Mouse (Mus musculus) intestine, postnatal 0 days (tissue): ENCODE data around the gene Celsr2. TPM values are rescaled to one million over a fixed set of nuclear protein-coding genes. Genes with fewer than 3 reads are reported as not detected.

Experiments used
- ATAC-seq: fragments of 200-750 bp; cut with Nextera tagmentation; 2 replicates; pipeline ENCODE4 v1.8.0; 2017; ENCODE audit warnings: mild to moderate bottlenecking, moderate TSS enrichment, moderate library complexity
- H3K27ac ChIP-seq: fragments of 300-500 bp; sonication (generic); 2 replicates; pipeline ENCODE4 v1.5.1; 2014; ENCODE audit warnings: mild to moderate bottlenecking, low read depth, low read length, moderate library complexity
- H3K27me3 ChIP-seq: fragments of 300-500 bp; sonication (generic); replicated peaks from 2 replicates; pipeline ENCODE4 v1.6.1; 2014; ENCODE audit warnings: low read length, mixed read lengths; ENCODE audit not compliant: control insufficient read depth, insufficient read depth
- H3K36me3 ChIP-seq: fragments of 300-500 bp; sonication (generic); 2 replicates; pipeline ENCODE4 v1.6.1; 2014; ENCODE audit warnings: mild to moderate bottlenecking, moderate library complexity; ENCODE audit not compliant: control insufficient read depth, insufficient read depth
- H3K4me1 ChIP-seq: fragments of 300-500 bp; sonication (generic); replicated peaks from 2 replicates; pipeline ENCODE4 v1.6.1; 2014; ENCODE audit warnings: antibody characterized with exemption, low read length, mixed read lengths; ENCODE audit not compliant: control insufficient read depth, insufficient read depth
- H3K4me2 ChIP-seq: fragments of 300-500 bp; sonication (generic); replicated peaks from 2 replicates; pipeline ENCODE4 v1.6.1; 2014; ENCODE audit warnings: low read depth, mild to moderate bottlenecking, moderate library complexity
- H3K4me3 ChIP-seq: fragments of 300-500 bp; sonication (generic); 2 replicates; pipeline ENCODE4 v1.5.1; 2014; ENCODE audit warnings: low read depth, low read length
- H3K9ac ChIP-seq: fragments of 300-500 bp; sonication (generic); 2 replicates; pipeline ENCODE4 v1.6.1; 2014; ENCODE audit warnings: mild to moderate bottlenecking, low read depth, low read length
- H3K9me3 ChIP-seq: fragments of 300-500 bp; sonication (generic); 2 replicates; pipeline ENCODE4 v1.6.1; 2016; ENCODE audit warnings: mixed run types; ENCODE audit not compliant: control insufficient read depth
- CTCF ChIP-seq: sonication (generic); IDR thresholded peaks from 2 replicates; pipeline ENCODE4 v1.5.1; 2016; ENCODE audit warnings: low read depth, mild to moderate bottlenecking, control low read depth, antibody characterized with exemption, moderate library complexity
- WGBS: fragments of 180-500 bp; shearing (Covaris S2); extraction: QIAGEN DNeasy Blood & Tissue Kit; methylation state at CpG from one replicate; pipeline ENCODE4 v1.1.7; 2014; 5-methylcytosine and 5-hydroxymethylcytosine counted together
- polyA plus RNA-seq: library from polyadenylated mRNA; unstranded; fragments of >200 nt; fragmentation: Nextera tagmentation; extraction: Ambion mirVana; gene quantifications from 2 replicates; pipeline ENCODE4 v1.2.1, GENCODE M21; 2015

Gene Celsr2
- polyA plus RNA-seq, 1 experiment from 2014 or later: 0.50 TPM

DNA sequence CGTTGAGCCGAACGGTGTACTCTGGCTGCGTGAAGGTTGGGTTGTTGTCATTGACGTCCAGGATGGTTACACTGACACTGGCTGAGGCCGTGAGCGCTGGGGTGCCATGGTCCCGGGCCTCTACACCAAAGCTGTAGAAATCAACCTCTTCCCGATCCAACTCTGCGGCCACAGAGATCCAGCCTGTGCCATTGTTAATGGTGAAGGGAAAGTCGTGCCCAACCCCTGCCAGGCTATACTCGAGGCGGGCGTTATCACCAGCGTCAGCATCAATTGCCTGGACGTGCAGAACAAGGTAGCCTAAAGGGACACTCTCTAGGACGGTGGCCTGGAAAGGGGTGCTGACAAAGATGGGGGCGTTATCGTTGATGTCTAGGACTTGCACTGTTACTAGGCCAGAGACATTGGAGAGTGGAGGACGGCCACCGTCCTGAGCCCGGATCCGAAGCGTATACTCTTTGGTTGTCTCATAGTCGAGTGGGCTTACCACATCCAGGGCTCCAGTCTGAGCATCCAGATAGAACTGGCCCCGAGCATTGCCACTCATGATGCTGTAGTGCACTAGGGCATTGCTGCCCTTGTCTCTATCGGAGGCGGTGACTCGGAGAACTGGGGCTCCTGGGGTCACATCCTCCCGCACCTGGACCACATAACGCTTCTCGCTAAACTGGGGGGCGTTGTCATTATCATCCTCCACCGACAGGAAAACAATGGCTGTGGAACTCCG, 1.6 kb downstream of the Celsr2 start:
- WGBS: 97% methylated on average over 35 of the region's 35 CpGs
- ATAC-seq: no peak
- Histone ChIP-seq H3K4me3 (no peak overlapping the region), H3K4me1 (peaks cover 7% of the 10 kb centered on the region; the same call in 1 of the 2 replicates), H3K36me3 (no peaks in the 10 kb centered on the region), H3K27me3 (no peaks in the 10 kb centered on the region; the same call in 1 of the 2 replicates), H3K4me2 (no peak overlapping the region), H3K27ac (peak overlapping the region; percentile 23), H3K9me3 (no peaks in the 10 kb centered on the region), H3K9ac (no peak overlapping the region)
- TF ChIP-seq CTCF: no peak

DNA sequence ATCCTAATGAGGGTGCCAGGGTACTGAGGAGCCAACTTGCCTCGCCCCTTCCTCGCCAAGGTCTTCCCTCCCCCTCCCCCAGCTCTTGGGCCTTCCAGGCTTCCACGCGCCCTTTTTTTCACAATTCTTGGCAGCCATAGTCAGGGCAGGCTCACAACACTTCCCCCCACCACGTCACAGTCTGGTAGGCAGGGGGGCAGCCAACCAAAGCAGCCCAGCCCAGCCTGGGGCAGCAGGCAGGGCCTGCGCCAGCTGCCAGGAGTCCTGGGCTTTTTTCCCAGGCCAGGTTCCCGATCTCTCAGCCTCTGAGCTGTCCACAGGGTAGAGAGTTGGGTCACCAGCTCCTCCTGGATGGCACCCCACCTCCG, 3.6 kb downstream of the Celsr2 start:
- WGBS: 74% methylated on average over 8 of the region's 8 CpGs
- Histone ChIP-seq H3K27me3 (no peaks in the 10 kb centered on the region; the same call in 1 of the 2 replicates), H3K27ac (no peak overlapping the region), H3K4me3 (no peak overlapping the region), H3K4me1 (peaks cover 7% of the 10 kb centered on the region; the same call in 1 of the 2 replicates), H3K36me3 (no peaks in the 10 kb centered on the region), H3K9me3 (no peaks in the 10 kb centered on the region), H3K9ac (no peak overlapping the region), H3K4me2 (no peak overlapping the region)
- no peak for ATAC-seq
- TF ChIP-seq CTCF: no peak

DNA sequence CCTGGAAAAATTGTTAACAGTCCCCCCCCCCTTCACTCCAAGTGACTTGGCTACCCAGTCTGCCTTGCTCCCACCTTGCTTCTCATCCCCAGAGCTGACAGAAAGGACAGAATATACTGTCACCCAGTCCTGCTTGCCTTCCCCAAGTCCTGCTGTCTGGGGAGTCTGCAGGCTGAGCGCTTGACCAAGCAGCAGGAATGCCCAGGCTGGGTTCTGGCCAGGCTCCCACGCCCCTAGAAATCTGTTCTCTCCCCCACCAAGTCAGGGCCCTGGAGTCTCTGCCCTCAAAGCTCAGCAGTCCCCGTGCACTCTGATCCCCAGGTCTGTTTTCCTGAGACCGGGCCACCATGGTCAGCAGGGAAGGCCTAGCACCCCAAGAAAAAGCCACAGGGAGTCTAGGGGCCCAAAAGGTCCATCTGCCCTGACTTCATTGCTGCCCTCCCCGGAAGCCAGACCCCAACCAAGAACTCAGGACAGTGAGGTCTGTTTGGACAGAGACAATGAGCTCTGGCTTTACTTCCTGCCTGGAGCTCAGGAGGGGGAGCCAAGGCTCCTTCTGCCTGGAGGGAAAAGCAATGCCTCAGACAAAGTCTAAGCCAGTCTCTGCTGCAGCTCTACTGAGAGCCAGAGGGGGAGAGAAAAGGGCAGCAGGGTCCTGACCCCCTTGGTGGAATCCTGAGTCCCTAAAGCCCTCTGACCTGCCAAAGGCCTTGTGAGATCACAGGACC, 4.2 kb downstream of the Celsr2 start:
- Histone ChIP-seq H3K4me3 (no peak overlapping the region), H3K27ac (no peak overlapping the region), H3K4me1 (peaks cover 7% of the 10 kb centered on the region; the same call in 1 of the 2 replicates), H3K4me2 (no peak overlapping the region), H3K27me3 (no peaks in the 10 kb centered on the region; the same call in 1 of the 2 replicates), H3K9me3 (no peaks in the 10 kb centered on the region), H3K36me3 (no peaks in the 10 kb centered on the region), H3K9ac (no peak overlapping the region)
- WGBS: 57% methylated on average over 5 of the region's 5 CpGs
- no peak for ATAC-seq
- TF ChIP-seq CTCF: no peak

DNA sequence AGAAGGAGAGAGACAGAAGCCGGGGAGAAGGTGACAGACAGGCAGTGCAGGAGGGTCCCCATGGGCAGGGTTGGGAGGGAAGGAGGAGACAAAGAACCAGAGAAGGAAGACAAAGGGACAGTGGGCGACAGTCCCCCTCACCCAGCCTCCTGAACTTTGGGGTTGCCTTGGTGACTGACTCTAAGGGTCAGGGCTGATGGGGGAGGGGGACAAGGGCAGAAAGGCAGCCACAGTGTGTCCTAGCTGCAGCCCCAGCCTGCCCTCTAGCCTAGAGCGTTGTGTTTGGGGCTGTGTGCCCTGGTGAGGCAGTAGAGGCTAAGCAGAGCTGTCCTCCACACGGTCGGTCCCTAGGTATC, 5.0 kb downstream of the Celsr2 start:
- no peak overlapping the region for H3K9ac ChIP-seq

DNA sequence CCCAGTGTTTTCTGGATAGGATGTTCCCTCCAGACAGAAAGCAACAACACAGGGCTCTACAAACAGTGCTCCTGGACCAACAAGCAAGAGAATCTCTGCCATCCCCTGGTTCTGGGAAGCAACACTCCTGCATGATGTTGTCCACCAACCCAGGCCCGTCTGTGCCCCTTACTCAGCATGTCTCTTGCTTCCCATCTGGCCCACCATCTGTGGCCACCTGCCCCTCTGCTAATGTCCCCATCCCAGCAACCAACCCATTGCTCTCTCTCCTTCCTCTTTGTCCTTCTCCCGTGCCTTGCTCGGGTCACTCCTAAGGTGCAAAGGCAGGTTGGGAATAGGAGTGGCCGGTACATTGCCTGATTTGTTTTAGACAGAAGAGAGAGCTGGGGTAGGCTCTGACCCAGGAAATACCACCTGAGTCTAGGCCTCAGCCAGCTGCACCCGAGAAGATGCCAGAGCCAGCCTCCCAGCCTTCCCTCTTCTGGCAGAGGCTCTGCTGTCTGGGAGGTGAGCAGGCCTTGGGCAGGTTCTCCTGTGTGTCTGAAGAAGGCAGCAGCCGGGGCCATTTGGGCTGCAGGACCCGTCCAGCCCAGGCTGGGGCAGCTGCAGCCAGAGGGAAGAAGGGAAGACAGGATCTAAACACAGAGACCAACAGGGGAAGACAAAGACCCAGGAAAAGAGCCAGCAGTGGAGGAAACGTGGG, 5.5 kb downstream of the Celsr2 start:
- 67% methylated on average over 8 of the region's 8 CpGs for WGBS
- no peaks in the 10 kb centered on the region; the same call in 1 of the 2 replicates for H3K27me3 ChIP-seq
- no peak overlapping the region for H3K9ac ChIP-seq
- H3K4me2 ChIP-seq: no peak overlapping the region
- no peaks in the 10 kb centered on the region for H3K36me3 ChIP-seq
- no peak overlapping the region for H3K27ac ChIP-seq
- H3K4me3 ChIP-seq: no peak overlapping the region
- TF ChIP-seq CTCF: no peak
- no peak for ATAC-seq
- no peaks in the 10 kb centered on the region for H3K9me3 ChIP-seq
- no peaks in the 10 kb centered on the region for H3K4me1 ChIP-seq

More for the DNA sequence above, 5.0 kb downstream of the Celsr2 start:
- no peak for TF ChIP-seq CTCF
- Histone ChIP-seq H3K27ac (no peak overlapping the region), H3K4me3 (no peak overlapping the region), H3K4me1 (peaks cover 3% of the 10 kb centered on the region; the same call in 1 of the 2 replicates), H3K36me3 (no peaks in the 10 kb centered on the region), H3K9me3 (no peaks in the 10 kb centered on the region), H3K4me2 (no peak overlapping the region), H3K27me3 (no peaks in the 10 kb centered on the region; the same call in 1 of the 2 replicates)
- WGBS: 37% methylated on average over 5 of the region's 5 CpGs
- no peak for ATAC-seq

- Histone ChIP-seq H3K4me2 (no peak overlapping the region), H3K4me3 (no peak overlapping the region), H3K36me3 (no peaks in the 10 kb centered on the region), H3K4me1 (no peaks in the 10 kb centered on the region), H3K27me3 (no peaks in the 10 kb centered on the region), H3K9me3 (no peaks in the 10 kb centered on the region), H3K9ac (no peak overlapping the region), H3K27ac (no peak overlapping the region)
- 90% methylated on average over 8 of the region's 8 CpGs for WGBS
- no peak for ATAC-seq
- no peak for TF ChIP-seq CTCF
Measured at GRCm38 (mm10) chr3:108408517-108409008, 6.8 kb downstream of the Celsr2 start.
